Mouse (Mus musculus) testis, adult 2 months (tissue): Measurements from ENCODE around the gene Nectin1.

Experiments
- CTCF ChIP-seq: fragments of 200-500 bp; IDR thresholded peaks from 2 replicates; pipeline ENCODE4 v1.5.1; 2012; ENCODE audit warnings: low read depth, mild to moderate bottlenecking, inconsistent platforms, low read length, moderate library complexity; ENCODE audit not compliant: control insufficient read depth, insufficient read depth, insufficient replicate concordance
- POLR2A ChIP-seq: fragments of 200-500 bp; IDR thresholded peaks from 2 replicates; pipeline ENCODE4 v1.6.1; 2012; ENCODE audit warnings: low read depth, mild to moderate bottlenecking, inconsistent platforms, low read length, moderate library complexity; ENCODE audit not compliant: control insufficient read depth

GRCm38 (mm10) chr9:43838561-43838960, 94.8 kb downstream of the Nectin1 start:
- TF ChIP-seq CTCF = no peak
- no peak for TF ChIP-seq POLR2A
